Mouse (Mus musculus): Measurements from ENCODE around the gene Nfe2l1. TPM values are rescaled to one million over a fixed set of nuclear protein-coding genes. Genes with fewer than 3 reads are reported as not detected.

Gene Nfe2l1
- polyA plus RNA-seq, 1 experiment, result 89.3 TPM

DNA sequence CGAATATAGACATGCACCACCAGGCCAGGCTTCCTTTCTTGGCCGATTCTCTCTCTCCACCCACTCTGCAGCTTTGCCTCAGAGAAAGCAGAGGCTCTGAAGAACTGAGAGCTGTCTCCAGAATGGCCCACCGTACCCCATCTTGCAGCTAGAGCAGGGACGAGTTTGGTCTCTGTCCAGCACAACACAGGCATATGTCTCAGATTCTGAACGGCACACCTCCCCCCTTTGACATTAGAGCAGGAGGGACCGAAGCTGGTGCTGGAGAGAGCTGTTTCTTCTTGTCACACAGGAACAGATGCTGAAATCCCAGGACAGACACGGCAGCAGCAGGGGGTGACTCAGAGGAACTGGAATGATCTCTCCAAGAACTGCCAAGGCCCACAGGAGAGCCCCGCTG, 10.5 kb upstream of the Nfe2l1 start:
- H3ac ChIP-seq (ENCODE audit: control insufficient read depth, insufficient read length, low read depth), result peak overlapping the region; percentile 4
- TF ChIP-seq FOSL1 (IDR thresholded peaks at IDR 0.05; ENCODE audit: insufficient read depth, low read length, poor library complexity, severe bottlenecking) (no peak), MAX (IDR thresholded peaks at IDR 0.05) (no peak), MYOG (IDR thresholded peaks at IDR 0.05; ENCODE audit: control insufficient read depth, extremely low read depth, insufficient read length) (no peak), USF1 (IDR thresholded peaks at IDR 0.05; ENCODE audit: low read depth) (no peak), CEBPB (IDR thresholded peaks at IDR 0.05; ENCODE audit: low read depth) (no peak), MYOD1 (IDR thresholded peaks at IDR 0.05; ENCODE audit: control insufficient read depth, insufficient read length, low read depth) (no peak), CTCF (IDR thresholded peaks at IDR 0.05; ENCODE audit: control insufficient read depth, insufficient read depth, insufficient read length) (no peak)
- H3K4me3 ChIP-seq (ENCODE audit: insufficient read depth, poor library complexity, severe bottlenecking), result no peak overlapping the region
- H3K36me3 ChIP-seq (ENCODE audit: control insufficient read depth, insufficient read depth), result no peaks in the 10 kb centered on the region
- no peaks in the 10 kb centered on the region for H3K27me3 ChIP-seq (ENCODE audit: control insufficient read depth, insufficient read depth, insufficient read length)
- H3K79me3 ChIP-seq (ENCODE audit: low read depth), result no peaks in the 10 kb centered on the region
- H3K79me2 ChIP-seq (ENCODE audit: control insufficient read depth, insufficient read depth), result no peaks in the 10 kb centered on the region

- TF ChIP-seq CTCF (IDR thresholded peaks at IDR 0.05; ENCODE audit: control insufficient read depth, insufficient read depth, insufficient read length) (no peak), FOSL1 (IDR thresholded peaks at IDR 0.05; ENCODE audit: insufficient read depth, low read length, poor library complexity, severe bottlenecking) (no peak), USF1 (IDR thresholded peaks at IDR 0.05; ENCODE audit: low read depth) (no peak), CEBPB (IDR thresholded peaks at IDR 0.05; ENCODE audit: low read depth) (no peak)
- H3ac ChIP-seq (ENCODE audit: control insufficient read depth, insufficient read length, low read depth), result no peak overlapping the region
- no peaks in the 10 kb centered on the region for H3K36me3 ChIP-seq (ENCODE audit: control insufficient read depth, insufficient read depth)
- H3K79me2 ChIP-seq (ENCODE audit: control insufficient read depth, insufficient read depth), result no peaks in the 10 kb centered on the region
- no peak overlapping the region for H3K4me3 ChIP-seq (ENCODE audit: insufficient read depth, poor library complexity, severe bottlenecking)
- H3K27me3 ChIP-seq (ENCODE audit: control insufficient read depth, insufficient read depth, insufficient read length), result no peaks in the 10 kb centered on the region
- no peaks in the 10 kb centered on the region for H3K79me3 ChIP-seq (ENCODE audit: low read depth)
These were observed 10.1 kb upstream of the Nfe2l1 start for GRCm38 (mm10) chr11:96839877-96840276.

DNA sequence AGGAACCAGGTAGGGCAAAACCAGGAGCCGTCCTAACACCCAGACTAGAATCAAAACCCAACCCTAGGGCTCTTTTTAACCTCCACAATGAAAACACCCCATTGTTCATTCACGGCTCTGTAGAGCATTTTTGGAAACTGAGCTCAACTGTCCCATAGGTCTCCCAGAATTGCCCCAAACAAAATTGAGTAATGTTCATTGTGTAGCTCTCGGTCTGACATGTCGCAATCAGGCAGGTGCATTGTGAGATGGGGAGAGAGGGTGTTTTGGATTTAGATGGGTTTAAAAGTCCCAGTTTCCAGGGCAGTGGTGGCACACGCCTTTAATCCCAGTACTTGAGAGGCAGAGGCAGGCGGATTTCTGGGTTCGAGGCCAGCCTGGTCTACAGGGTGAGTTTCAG, 9.7 kb upstream of the Nfe2l1 start:
- Histone ChIP-seq H3K36me3 (ENCODE audit: control insufficient read depth, insufficient read depth) (no peaks in the 10 kb centered on the region), H3K4me3 (ENCODE audit: insufficient read depth, poor library complexity, severe bottlenecking) (no peak overlapping the region), H3K27me3 (ENCODE audit: control insufficient read depth, insufficient read depth, insufficient read length) (no peaks in the 10 kb centered on the region)

DNA sequence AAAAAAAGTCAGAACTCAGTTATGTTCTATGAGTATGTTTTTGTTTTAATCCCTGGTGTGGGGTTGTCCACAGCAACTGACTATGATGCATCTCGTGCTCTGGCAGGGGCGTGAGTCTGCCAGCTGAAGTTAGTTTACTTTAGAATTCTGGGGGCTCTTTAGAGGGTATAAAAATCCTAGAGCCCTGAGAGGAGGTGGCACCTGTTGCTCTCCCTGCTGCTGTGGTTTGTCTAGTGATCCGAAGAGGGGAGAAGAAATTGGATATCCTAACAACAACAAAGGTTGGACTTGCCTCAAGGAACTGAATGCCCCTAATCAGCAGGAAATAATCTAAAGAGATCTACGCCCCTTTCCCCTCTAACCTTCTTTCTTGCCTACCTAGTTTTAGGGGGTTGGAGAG, 8.6 kb upstream of the Nfe2l1 start:
- Histone ChIP-seq H3ac (ENCODE audit: control insufficient read depth, insufficient read length, low read depth) (no peak overlapping the region), H3K4me3 (ENCODE audit: insufficient read depth, poor library complexity, severe bottlenecking) (no peak overlapping the region), H3K36me3 (ENCODE audit: control insufficient read depth, insufficient read depth) (no peaks in the 10 kb centered on the region), H3K27me3 (ENCODE audit: control insufficient read depth, insufficient read depth, insufficient read length) (no peaks in the 10 kb centered on the region), H3K79me3 (ENCODE audit: low read depth) (no peaks in the 10 kb centered on the region), H3K79me2 (ENCODE audit: control insufficient read depth, insufficient read depth) (no peaks in the 10 kb centered on the region)
- TF ChIP-seq FOSL1 (IDR thresholded peaks at IDR 0.05; ENCODE audit: insufficient read depth, low read length, poor library complexity, severe bottlenecking), result no peak
- TF ChIP-seq MYOG (IDR thresholded peaks at IDR 0.05; ENCODE audit: control insufficient read depth, extremely low read depth, insufficient read length), result no peak
- TF ChIP-seq MYOD1 (IDR thresholded peaks at IDR 0.05; ENCODE audit: control insufficient read depth, insufficient read length, low read depth), result no peak
- no peak for TF ChIP-seq MAX (IDR thresholded peaks at IDR 0.05)
- no peak for TF ChIP-seq CTCF (IDR thresholded peaks at IDR 0.05; ENCODE audit: control insufficient read depth, insufficient read depth, insufficient read length)
- no peak for TF ChIP-seq CEBPB (IDR thresholded peaks at IDR 0.05; ENCODE audit: low read depth)
- TF ChIP-seq USF1 (IDR thresholded peaks at IDR 0.05; ENCODE audit: low read depth), result no peak

More for the DNA sequence above, 9.7 kb upstream of the Nfe2l1 start:
- Histone ChIP-seq H3ac (ENCODE audit: control insufficient read depth, insufficient read length, low read depth) (no peak overlapping the region), H3K79me2 (ENCODE audit: control insufficient read depth, insufficient read depth) (no peaks in the 10 kb centered on the region), H3K79me3 (ENCODE audit: low read depth) (no peaks in the 10 kb centered on the region)
- TF ChIP-seq CEBPB (IDR thresholded peaks at IDR 0.05; ENCODE audit: low read depth), result peak; percentile 25
- TF ChIP-seq MAX (IDR thresholded peaks at IDR 0.05), result no peak
- no peak for TF ChIP-seq FOSL1 (IDR thresholded peaks at IDR 0.05; ENCODE audit: insufficient read depth, low read length, poor library complexity, severe bottlenecking)

DNA sequence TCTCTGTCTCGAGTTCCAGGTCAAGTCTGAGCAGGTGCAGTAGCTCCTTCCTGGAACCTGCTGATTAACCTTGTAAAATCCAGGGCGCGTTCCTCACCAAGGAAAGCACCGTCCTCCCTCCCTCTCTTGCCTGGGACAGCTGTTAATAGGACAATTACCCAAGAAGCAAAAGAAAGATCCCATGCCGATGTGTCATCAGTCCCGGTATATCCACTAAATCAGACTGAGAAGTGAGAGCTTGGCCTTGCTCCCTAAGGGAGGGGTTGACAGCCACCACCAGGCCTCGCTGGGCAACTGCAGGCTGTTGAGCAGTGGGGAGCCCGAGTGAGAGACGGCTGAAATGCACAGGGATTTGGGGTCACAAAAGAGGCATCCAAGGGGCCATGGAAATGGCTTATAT, 7.5 kb upstream of the Nfe2l1 start:
- H3K79me3 ChIP-seq (ENCODE audit: low read depth), result no peaks in the 10 kb centered on the region
- H3ac ChIP-seq (ENCODE audit: control insufficient read depth, insufficient read length, low read depth), result no peak overlapping the region
- no peaks in the 10 kb centered on the region for H3K36me3 ChIP-seq (ENCODE audit: control insufficient read depth, insufficient read depth)
- TF ChIP-seq USF1 (IDR thresholded peaks at IDR 0.05; ENCODE audit: low read depth) (no peak), CTCF (IDR thresholded peaks at IDR 0.05; ENCODE audit: control insufficient read depth, insufficient read depth, insufficient read length) (peak; percentile 34), MYOD1 (IDR thresholded peaks at IDR 0.05; ENCODE audit: control insufficient read depth, insufficient read length, low read depth) (no peak)
- H3K4me3 ChIP-seq (ENCODE audit: insufficient read depth, poor library complexity, severe bottlenecking), result no peak overlapping the region
- H3K79me2 ChIP-seq (ENCODE audit: control insufficient read depth, insufficient read depth), result no peaks in the 10 kb centered on the region
- H3K27me3 ChIP-seq (ENCODE audit: control insufficient read depth, insufficient read depth, insufficient read length), result no peaks in the 10 kb centered on the region

DNA sequence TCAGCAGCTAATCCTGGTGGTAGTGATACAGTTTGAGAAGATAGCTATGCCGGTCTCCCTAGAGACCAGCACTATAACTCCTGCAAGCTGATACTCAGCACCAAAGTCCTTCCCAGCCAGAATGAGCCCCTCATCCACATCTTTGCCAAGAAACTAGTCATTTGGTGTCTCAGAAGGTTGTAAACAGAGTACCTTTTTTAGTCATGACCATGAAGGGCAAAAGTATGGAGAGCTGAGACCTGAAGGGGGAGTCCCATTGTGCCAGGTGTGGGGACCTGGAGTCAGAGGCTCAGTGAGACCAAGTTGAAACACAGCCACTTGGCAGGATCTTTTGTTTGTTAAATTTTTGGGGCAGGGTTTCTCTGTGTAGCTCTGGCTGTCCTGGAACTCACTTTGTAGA, 4.4 kb upstream of the Nfe2l1 start:
- TF ChIP-seq CEBPB (IDR thresholded peaks at IDR 0.05; ENCODE audit: low read depth) (no peak), USF1 (IDR thresholded peaks at IDR 0.05; ENCODE audit: low read depth) (no peak), MAX (IDR thresholded peaks at IDR 0.05) (no peak), MYOD1 (IDR thresholded peaks at IDR 0.05; ENCODE audit: control insufficient read depth, insufficient read length, low read depth) (no peak)
- Histone ChIP-seq H3ac (ENCODE audit: control insufficient read depth, insufficient read length, low read depth) (no peak overlapping the region), H3K36me3 (ENCODE audit: control insufficient read depth, insufficient read depth) (no peaks in the 10 kb centered on the region), H3K27me3 (ENCODE audit: control insufficient read depth, insufficient read depth, insufficient read length) (no peaks in the 10 kb centered on the region), H3K79me3 (ENCODE audit: low read depth) (peaks cover 2% of the 10 kb centered on the region), H3K79me2 (ENCODE audit: control insufficient read depth, insufficient read depth) (peaks cover 2% of the 10 kb centered on the region), H3K4me3 (ENCODE audit: insufficient read depth, poor library complexity, severe bottlenecking) (no peak overlapping the region)
